Mouse (Mus musculus) lung, postnatal 25 days (tissue): ENCODE results near the gene Ftsj3.
A peak's percentile ranks its signal among the peaks of the same experiment; 100 is the strongest.

Source experiments
- DNase-seq: peaks from one replicate; pipeline ENCODE4 v3.0.0; 2022; ENCODE audit warnings: low spot score

The Ftsj3 gene

DNA sequence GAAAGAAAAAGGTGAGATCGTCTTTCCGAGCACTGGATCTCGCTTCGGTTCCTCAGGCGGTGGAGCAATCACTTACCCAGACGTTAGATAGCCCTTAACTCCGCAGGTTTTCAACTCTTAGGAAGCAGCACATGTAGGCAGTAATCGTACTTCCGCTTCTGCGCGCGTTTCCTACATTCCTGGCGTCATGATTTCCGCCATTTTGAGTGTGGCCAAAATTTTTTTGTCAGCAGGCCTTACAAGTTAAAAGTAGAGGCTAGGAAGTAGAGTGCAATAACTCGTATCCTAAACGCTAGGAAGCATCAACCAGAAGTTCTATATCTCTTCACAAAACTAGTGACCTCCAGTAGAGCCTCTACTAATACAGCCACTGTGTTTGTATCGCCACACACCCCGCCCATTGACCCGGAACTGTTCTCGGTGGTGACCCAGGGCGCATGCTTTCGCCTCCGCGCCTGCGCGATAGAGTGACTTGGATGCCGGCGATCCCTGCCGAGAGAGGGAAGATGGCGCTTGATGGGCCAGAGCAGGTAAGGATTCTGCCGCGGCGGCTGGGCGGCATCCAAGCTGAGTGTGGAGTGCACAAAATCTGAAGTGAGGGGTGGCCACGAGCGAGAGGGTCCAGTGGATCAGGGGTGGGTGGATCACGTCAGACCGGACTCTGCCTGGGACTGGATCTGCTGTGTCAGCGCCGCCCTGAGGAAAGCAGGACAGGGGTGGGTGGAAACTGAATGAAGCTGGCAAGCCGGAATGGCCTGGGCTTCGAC, at the start of gene Ftsj3, which contains the start of gene Psmc5:
Gene Ftsj3 (minus strand): TSS at position 395 of the 767 bp plus-strand sequence.
Gene Psmc5 (plus strand): TSS at position 470 of the 767 bp plus-strand sequence.
- peak; percentile 98 for DNase-seq

DNA sequence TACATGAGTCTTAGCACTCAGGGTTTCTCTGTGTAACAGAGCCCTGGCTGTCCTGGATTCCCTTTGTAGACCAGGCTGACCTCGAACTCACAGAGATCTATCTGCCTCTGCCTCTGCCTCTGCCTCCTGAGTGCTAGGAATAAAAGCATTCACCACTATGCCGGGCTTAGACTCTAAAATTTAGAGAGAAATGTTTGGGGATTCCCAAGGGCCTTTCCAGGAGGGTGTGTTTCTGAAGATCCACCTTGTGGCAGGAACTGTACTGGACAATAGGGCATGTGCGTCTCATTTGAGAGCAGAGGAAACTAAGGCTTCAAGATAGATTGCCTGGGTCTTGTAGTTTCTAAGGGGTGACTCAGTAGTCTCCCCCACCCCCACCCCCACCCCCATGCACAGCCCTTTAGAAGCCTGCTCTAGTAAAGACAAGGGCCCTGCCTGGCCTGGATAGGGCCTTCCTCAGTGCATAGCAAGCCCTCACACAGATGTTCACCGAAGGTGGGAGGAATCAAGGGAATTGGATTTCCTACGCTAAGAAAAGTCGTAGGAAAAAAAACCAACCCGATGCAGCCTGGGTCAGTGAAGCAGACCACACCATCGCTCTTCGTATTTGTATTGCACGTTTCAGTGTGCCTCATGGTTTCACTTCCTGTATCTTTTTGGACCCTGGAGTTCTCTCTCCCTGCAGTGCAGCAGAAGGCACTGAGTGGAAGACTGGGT, 49.6 kb upstream of the Ftsj3 start:
- peak; percentile 25 for DNase-seq

GRCm38 (mm10) chr11:106302634-106303033, 46.8 kb upstream of the Ftsj3 start:
- peak; percentile 66 for DNase-seq

DNA sequence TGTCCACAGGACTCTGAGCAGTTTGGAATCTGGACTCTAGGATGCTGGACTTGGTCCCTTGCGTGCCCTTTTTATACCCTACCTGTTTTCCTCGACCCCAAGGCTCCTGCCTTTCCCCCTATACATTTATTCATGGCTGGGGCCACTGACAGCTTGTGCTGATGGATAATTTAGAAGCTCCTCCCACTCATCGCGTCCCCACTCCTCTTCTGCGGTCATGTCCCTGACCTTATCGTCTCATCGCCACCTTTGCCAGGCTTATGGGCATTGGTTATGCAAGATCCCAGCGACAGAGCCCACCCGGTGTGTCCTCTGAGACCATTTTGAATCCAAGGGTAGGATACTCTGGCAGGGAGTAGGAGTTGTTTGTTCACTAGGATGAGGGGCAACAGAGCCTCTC, 45.9 kb upstream of the Ftsj3 start, which contains the start of gene Gh:
Gene Gh (minus strand): TSS at position 101 of the 400 bp plus-strand sequence.
- DNase-seq = no peak

DNA sequence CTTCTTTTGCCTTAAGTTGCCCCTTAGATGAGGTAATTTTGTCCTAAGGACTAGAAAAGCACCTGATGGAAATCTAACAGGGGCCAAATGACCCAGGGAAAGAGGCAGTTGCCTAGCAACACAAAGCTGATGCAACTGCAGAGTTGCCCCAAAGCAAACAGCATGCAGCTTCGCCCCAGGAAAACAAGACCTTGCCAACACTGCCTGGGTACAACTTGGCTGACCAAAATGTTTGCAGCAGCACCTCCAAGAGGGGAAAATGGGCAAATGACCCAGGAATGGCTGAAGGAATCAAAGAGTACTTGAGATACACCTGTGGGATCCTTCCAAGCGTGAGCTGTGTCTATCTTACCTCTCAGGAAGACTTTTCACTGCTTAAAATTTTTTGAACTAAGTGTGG, 36.0 kb upstream of the Ftsj3 start:
- DNase-seq = peak; percentile 77

- DNase-seq = no peak
Measured at GRCm38 (mm10) chr11:106290376-106290775, 34.5 kb upstream of the Ftsj3 start.

DNA sequence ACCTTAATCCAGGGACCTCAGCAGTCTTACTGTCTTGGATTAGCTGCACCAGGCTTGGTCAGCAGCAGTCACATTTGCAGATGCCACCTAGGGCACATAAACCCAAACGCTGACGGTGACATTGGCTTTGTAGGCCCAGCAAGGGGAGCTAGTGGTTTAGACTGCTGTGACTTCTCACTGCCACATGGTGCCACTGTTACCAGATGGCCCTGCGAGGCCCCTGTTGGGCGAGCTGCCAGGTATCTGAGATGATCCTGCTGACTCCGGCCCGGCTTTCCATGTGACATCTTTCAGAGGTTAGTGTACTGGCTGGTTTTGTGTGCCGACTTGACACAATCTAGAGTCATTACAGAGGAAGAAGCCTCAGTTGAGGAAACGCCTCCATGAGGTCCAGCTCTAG, 33.5 kb upstream of the Ftsj3 start:
- DNase-seq = peak; percentile 50

GRCm38 (mm10) chr11:106286987-106287386, 31.1 kb upstream of the Ftsj3 start:
- DNase-seq = no peak

DNA sequence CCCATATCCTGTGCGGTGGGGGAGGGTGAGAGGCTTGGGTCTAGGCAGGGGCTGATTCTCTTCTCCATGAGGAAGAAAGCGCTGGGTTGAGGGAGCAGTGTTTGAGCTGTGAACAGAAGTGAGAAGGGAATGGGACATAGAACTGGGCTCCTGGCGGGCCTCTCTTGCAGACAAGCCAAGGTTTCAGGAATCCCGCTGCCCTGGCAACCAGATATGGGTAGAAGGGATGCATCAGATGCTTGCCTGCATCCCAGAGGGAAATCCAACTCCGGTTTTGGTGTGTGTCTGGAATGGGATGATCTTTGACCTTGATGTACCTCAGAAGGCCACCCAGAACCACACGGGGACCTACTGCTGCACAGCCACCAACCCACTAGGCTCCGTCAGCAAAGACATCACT, 30.3 kb upstream of the Ftsj3 start:
- DNase-seq = no peak

DNA sequence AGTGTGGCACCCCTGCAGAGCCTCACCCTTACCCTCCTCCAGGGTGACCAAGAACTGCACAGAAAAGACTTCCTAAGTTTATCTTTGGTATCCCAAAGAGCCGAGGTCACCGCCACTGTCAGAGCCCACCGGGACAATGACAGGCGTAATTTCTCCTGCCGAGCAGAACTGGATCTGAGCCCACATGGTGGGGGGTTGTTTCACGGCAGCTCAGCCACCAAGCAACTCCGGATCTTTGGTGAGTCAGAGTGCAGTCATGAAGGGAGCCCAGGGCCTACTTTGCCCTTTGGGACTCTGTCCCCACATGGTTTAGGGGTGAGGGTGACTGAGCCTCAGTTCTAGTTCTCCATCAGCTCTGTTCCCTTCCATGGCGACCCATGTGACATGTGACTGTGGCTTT, 28.2 kb upstream of the Ftsj3 start:
- no peak for DNase-seq

DNA sequence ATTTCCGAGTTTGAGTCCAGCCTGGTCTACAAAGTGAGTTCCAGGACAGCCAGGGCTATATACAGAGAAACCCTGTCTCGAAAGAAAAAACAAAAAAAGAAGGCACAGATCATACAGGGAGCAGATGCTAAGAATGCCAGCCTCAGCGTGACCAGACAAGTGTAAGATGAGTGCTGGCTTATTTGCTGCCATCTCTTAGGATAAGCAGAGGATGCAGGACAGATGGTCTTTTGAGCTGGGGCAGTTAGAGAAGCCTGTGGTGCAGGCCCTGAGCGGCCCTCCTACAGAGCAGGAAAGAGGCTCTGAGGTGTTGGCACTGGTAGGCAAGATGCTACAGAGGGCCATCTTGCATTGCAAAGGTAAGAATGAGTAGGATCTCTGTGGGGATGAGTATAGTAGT, 27.5 kb upstream of the Ftsj3 start:
- no peak for DNase-seq

DNA sequence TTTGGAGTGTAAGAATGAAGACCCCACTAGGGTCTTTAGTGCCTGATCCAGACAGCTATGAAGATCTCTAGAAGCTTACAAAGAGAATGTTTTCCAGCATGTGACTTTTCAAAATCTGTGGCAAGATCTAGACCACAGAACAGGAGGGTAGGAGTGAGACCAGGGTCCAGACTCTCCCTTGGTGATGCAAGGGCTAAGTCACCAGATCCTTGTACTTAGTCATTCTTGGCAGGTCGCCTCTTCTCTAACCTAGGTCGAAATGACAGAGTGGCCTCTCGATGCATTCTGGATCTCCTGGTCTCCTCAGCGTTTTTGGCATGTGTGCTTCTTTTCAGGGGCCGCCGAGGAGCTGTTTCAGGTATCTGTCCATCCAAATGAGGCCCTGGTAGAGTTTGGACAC, 26.6 kb upstream of the Ftsj3 start:
- DNase-seq = no peak

DNA sequence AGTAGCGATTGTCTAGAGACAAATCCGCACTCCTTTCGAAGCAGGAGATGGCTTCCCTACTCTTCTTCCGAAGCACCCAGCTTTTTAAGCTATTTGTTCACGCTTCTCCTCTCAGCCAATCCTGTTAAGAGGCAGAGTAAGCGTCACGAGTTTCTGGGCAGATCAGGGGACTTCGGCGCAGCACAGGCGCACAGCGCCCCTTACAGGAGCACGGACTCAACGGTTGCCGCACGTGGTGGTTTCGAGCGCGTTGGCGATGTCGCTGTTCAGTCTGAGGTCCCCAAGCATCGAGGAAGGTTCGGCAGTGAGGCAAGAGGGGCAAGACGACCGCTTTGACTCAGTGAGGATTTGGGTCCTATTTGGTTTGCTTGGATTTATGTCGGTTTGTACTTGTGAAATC, 20.6 kb upstream of the Ftsj3 start, which contains the start of gene Tcam1:
Gene Tcam1 (plus strand): TSS at position 219 of the 400 bp plus-strand sequence.
- peak; percentile 95 for DNase-seq

DNA sequence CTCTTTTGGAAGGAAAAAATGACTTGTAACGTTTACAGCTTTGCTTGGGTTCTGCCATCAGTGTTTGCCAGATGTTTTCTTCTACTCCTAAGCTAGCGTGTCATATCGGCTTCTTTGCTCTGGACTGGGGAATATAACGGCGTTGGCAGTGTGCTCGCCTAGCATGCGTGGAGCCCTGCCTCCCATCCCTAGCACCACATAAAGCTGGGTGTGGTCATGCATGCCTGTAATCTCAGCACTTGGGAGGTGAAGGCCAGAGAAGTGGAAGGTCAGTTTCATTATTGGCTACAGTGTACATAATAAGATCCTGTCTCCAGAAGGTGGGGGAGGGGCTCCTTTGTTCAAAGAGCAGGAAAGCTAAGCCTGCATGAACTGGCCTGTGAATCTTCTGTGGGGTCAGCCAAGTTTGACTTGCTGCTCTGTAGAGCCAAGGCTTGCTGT, 19.1 kb upstream of the Ftsj3 start:
- peak; percentile 57 for DNase-seq

DNA sequence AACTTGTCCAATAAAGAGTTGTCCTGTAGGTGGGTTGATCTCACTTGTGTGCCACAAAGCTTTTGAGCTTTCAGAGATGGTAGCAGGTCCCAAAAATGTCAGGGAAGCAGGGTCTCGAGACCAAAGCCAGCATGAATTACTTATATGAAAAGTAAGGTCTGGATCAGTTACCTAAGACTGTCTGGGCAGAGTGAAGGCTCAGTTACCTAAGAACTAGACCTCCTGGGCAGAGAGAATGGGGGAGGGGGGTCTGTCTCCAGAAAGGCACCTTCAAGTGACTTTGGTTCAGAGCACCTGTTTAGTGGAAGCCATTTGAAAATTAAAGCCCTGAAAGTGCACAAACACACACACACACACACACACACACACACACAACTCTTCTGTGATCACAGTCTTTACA, 18.5 kb upstream of the Ftsj3 start:
- DNase-seq = no peak

- no peak for DNase-seq
Measured at GRCm38 (mm10) chr11:106273811-106274210, 17.9 kb upstream of the Ftsj3 start.

DNA sequence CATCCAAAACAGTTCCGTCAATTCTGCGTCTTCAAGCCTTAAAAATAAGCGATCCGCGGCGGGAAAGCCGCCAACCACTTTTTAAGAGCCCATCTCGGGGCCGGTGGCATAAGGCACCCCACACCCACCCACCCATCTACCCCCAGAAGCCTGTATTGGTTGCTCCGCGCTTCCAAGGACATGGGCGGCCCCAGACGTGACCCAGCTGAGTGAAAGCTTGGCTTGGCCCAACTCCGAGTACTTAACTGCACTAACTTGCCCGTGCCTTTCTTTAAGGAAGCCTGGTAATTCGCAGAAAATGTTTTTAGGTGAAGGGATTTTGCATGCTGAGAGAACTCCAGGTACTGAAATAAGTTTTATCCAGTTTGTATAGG, 17.4 kb upstream of the Ftsj3 start:
- peak; percentile 23 for DNase-seq

- DNase-seq = peak; percentile 100
Measured at GRCm38 (mm10) chr11:106272644-106273310, 16.9 kb upstream of the Ftsj3 start, which contains the start of gene Smarcd2. Gene Smarcd2, minus strand, starts transcription at chr11:106272972.

- DNase-seq = peak; percentile 35
Measured at GRCm38 (mm10) chr11:106271794-106272643, 16.1 kb upstream of the Ftsj3 start.

DNA sequence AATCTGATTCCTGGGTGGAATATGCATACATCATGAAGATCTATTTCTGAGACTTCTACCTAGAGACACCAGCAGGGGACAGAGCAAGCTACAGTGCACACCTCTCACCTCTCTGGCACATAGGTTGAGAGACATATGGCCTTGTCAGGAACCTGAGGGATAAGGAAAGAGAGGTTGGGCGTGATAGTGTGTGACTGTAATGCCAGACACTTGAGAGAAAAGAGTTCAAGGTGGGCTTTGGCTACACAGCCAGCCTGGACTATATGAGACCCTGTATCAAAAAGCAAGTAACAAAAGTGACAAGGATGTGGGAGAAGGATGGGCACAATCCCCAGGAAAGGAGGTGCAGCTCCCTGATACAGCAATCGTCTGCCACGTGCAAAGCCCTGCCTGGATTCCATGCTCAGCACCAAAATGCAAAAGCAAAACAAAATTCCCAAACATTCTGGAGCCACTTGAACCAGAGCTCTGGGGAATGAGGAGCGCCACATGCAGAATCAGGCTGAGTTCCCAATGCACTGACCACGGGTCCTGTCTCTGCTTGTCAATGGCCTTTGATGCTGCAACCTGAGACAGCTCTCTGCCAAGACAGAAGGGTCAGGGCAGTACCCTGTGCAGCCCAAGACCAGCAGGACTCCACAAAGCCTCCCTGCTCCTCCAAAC, 15.4 kb upstream of the Ftsj3 start:
- no peak for DNase-seq

DNA sequence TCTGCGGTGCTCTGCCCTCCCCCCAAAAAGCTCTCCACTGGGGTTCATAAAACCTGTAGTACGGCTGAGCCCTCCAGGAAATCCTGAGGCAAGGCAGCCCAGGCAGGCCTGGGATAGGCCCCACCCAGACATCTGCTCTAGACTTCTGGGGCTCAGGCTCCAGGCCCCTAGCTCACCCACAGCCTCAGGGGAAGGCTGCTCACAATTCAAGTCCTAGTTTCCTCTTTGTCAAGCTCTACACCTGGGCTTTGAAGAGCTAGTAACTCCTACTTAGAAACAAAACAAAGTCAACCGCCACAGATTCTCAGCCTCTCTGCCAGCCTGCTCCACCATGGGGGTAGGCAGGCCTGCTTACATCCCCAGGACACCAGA, 13.2 kb upstream of the Ftsj3 start:
- no peak for DNase-seq
